Mouse (Mus musculus) bone marrow macrophage, adult 2 months (primary cell): ENCODE measurements around the gene Mdfi. TPM values are rescaled to one million over a fixed set of nuclear protein-coding genes. Genes with fewer than 3 reads are reported as not detected.

ENCODE experiments used
- H3K27ac ChIP-seq: 2 replicates; pipeline ENCODE4 v1.5.1; 2012; ENCODE audit warnings: low read depth, low read length; ENCODE audit not compliant: insufficient read depth
- H3K4me1 ChIP-seq: 2 replicates; pipeline ENCODE4 v1.6.1; 2012; ENCODE audit warnings: low read length; ENCODE audit not compliant: control insufficient read depth, insufficient read depth
- H3K4me3 ChIP-seq: 2 replicates; pipeline ENCODE4 v1.5.1; 2012; ENCODE audit warnings: mild to moderate bottlenecking, low read length, moderate library complexity; ENCODE audit not compliant: insufficient read depth
- CTCF ChIP-seq: IDR thresholded peaks from 2 replicates; pipeline ENCODE4 v1.5.1; 2012; ENCODE audit warnings: low read depth, mild to moderate bottlenecking, low read length, moderate library complexity
- POLR2A ChIP-seq: IDR thresholded peaks from 2 replicates; pipeline ENCODE4 v1.6.1; 2012; ENCODE audit warnings: mild to moderate bottlenecking, low read depth, low read length, borderline replicate concordance
- polyA plus RNA-seq: library from polyadenylated mRNA; stranded (reverse); fragments of >200 nt; gene quantifications from 2 replicates; pipeline ENCODE4 v1.2.4, GENCODE M21; 2012; ENCODE audit not compliant: missing spikeins, insufficient read depth, insufficient read length

Mdfi gene
- polyA plus RNA-seq: not detected in 2 replicates

- Histone ChIP-seq H3K4me1 (peaks cover 3% of the 10 kb centered on the region; the same call in 1 of the 2 replicates), H3K27ac (no peak within 1 kb of the TSS), H3K4me3 (peak within 1 kb of the TSS; percentile 35)
- TF ChIP-seq POLR2A (no peak), CTCF (no peak)
Observed at GRCm38 (mm10) chr17:47834482-47834767, at the start of gene Mdfi. TSS of gene Mdfi (minus strand) at chr17:47834691.

- Histone ChIP-seq H3K4me1 (no peaks in the 10 kb centered on the region), H3K4me3 (no peak overlapping the region), H3K27ac (no peak overlapping the region)
- TF ChIP-seq CTCF: no peak
- no peak for TF ChIP-seq POLR2A
Observed at GRCm38 (mm10) chr17:47883099-47883498, 48.6 kb upstream of the Mdfi start.

GRCm38 (mm10) chr17:47881330-47881729, 46.8 kb upstream of the Mdfi start:
- Histone ChIP-seq H3K4me3 (no peak overlapping the region), H3K27ac (no peak overlapping the region), H3K4me1 (no peaks in the 10 kb centered on the region)
- TF ChIP-seq CTCF (no peak), POLR2A (no peak)

GRCm38 (mm10) chr17:47879207-47879606, 44.7 kb upstream of the Mdfi start:
- Histone ChIP-seq H3K4me3 (no peak overlapping the region), H3K27ac (no peak overlapping the region), H3K4me1 (no peaks in the 10 kb centered on the region; the same call in 1 of the 2 replicates)
- no peak for TF ChIP-seq POLR2A
- TF ChIP-seq CTCF: no peak

GRCm38 (mm10) chr17:47878378-47879089, 44.0 kb upstream of the Mdfi start:
- Histone ChIP-seq H3K4me3 (no peak overlapping the region), H3K27ac (no peak overlapping the region), H3K4me1 (peaks cover 6% of the 10 kb centered on the region)
- TF ChIP-seq CTCF (no peak), POLR2A (no peak)

GRCm38 (mm10) chr17:47877715-47878377, 43.4 kb upstream of the Mdfi start:
- TF ChIP-seq CTCF (no peak), POLR2A (no peak)
- Histone ChIP-seq H3K27ac (no peak overlapping the region), H3K4me1 (peaks cover 10% of the 10 kb centered on the region), H3K4me3 (no peak overlapping the region)

- Histone ChIP-seq H3K4me1 (peaks cover 10% of the 10 kb centered on the region), H3K4me3 (no peak overlapping the region), H3K27ac (no peak overlapping the region)
- TF ChIP-seq POLR2A (no peak), CTCF (no peak)
Observed at GRCm38 (mm10) chr17:47876776-47877714, 42.6 kb upstream of the Mdfi start.

GRCm38 (mm10) chr17:47873341-47873791, 38.9 kb upstream of the Mdfi start:
- Histone ChIP-seq H3K4me1 (peaks cover 10% of the 10 kb centered on the region), H3K4me3 (peak overlapping the region; percentile 34), H3K27ac (0 out of 2 replicates have a peak overlapping the region, but pooled peaks have one; percentile 12)
- no peak for TF ChIP-seq POLR2A
- TF ChIP-seq CTCF: peak; percentile 56

- TF ChIP-seq POLR2A (no peak), CTCF (no peak)
- Histone ChIP-seq H3K4me1 (peaks cover 10% of the 10 kb centered on the region), H3K27ac (no peak overlapping the region), H3K4me3 (no peak overlapping the region)
Observed at GRCm38 (mm10) chr17:47872311-47873011, 38.0 kb upstream of the Mdfi start.
